18 mouse cellular contexts compared by ENCODE assay signal in genomic region chr3:148963381-148964044, GRCm38 (mm10).
"Had no signal": no experiment of that assay in that cellular context is flagged by ENCODE, and none has a peak within 500 bp of the region (broad histone marks: within the 10 kb centered on the region; RNA-seq: fewer than 3 reads in every experiment).

No protein-coding gene starts in this region.

- H3K9ac ChIP-seq: lung, embryonic 14.5 days; neural tube, embryonic 13.5 days; neural tube, embryonic 15.5 days had no signal

- H3K9me3 ChIP-seq: midbrain, embryonic 10.5 days; neural tube, embryonic 13.5 days; neural tube, embryonic 15.5 days had no signal

- DNase-seq: lung, adult 18-20 months; lung, embryonic 14.5 days; lung, postnatal 10 days; lung, postnatal 4 days; midbrain, embryonic 14.5 days; retina, postnatal 1 day; right cerebral cortex, adult 18-20 months; right cerebral cortex, postnatal 25 days; right cerebral cortex, postnatal 4 days; spleen, adult 18-20 months; thymus, adult 18-20 months; thymus, postnatal 14 days; thymus, postnatal 36 days had no signal

- H3K27me3 ChIP-seq: neural tube, embryonic 13.5 days; neural tube, embryonic 15.5 days had no signal

- H3K4me2 ChIP-seq: lung, embryonic 14.5 days; neural tube, embryonic 13.5 days; neural tube, embryonic 15.5 days had no signal

- ATAC-seq: midbrain, embryonic 16.5 days had no signal

- H3K4me3 ChIP-seq: midbrain, embryonic 10.5 days; myocyte; neural tube, embryonic 13.5 days; neural tube, embryonic 15.5 days had no signal

- H3K36me3 ChIP-seq: neural tube, embryonic 13.5 days; neural tube, embryonic 15.5 days had no signal

- H3K27ac ChIP-seq: midbrain, embryonic 10.5 days; neural tube, embryonic 13.5 days; neural tube, embryonic 15.5 days had no signal
